Mouse (Mus musculus): ENCODE data around the gene Calml4. TPM values are rescaled to one million over a fixed set of nuclear protein-coding genes. Genes with fewer than 3 reads are reported as not detected.

Calml4 gene
- polyA plus RNA-seq, 1 experiment from 2014 or later: 0.21 TPM

Other genes starting within 250 kb of the Calml4 start
- 1.2 and 1.4 TPM in 2 replicates for gene Itga11, start 180.3 kb upstream of the Calml4 start, polyA plus RNA-seq (2016; fragmentation: Nextera tagmentation; extraction: Ambion mirVana)
- 33.8 and 35.2 TPM in 2 replicates for gene Fem1b, start 46.1 kb upstream of the Calml4 start, polyA plus RNA-seq (2016; fragmentation: Nextera tagmentation; extraction: Ambion mirVana)
- 14.9 and 16.5 TPM in 2 replicates for gene Cln6, start 19.3 kb upstream of the Calml4 start, polyA plus RNA-seq (2016; fragmentation: Nextera tagmentation; extraction: Ambion mirVana)
- 48.9 and 53.7 TPM in 2 replicates for gene Pias1, start 129.8 kb downstream of the Calml4 start, polyA plus RNA-seq (2016; fragmentation: Nextera tagmentation; extraction: Ambion mirVana)